Mouse (Mus musculus): ENCODE results near the gene Dtymk. TPM values are rescaled to one million over a fixed set of nuclear protein-coding genes. Genes with fewer than 3 reads are reported as not detected.

Dtymk gene
- polyA plus RNA-seq, 1 experiment from 2014 or later, result 114 TPM

- Histone ChIP-seq H3K4me1 (replicated peaks) (peaks cover 63% of the 10 kb centered on the region), H3K4me2 (peak within 1 kb of the TSS; percentile 97), H3K27ac (replicated peaks) (peak within 1 kb of the TSS; percentile 99), H3K9ac (peak within 1 kb of the TSS; percentile 85), H3K36me3 (replicated peaks) (peaks cover 39% of the 10 kb centered on the region), H3K9me3 (replicated peaks) (no peaks in the 10 kb centered on the region), H3K27me3 (no peaks in the 10 kb centered on the region), H3K4me3 (replicated peaks) (peak within 1 kb of the TSS; percentile 91)
- peak; percentile 91 for ATAC-seq (ENCODE audit: insufficient read depth)
- WGBS (ENCODE audit: insufficient replicate concordance), result under 1% methylated on average over 94 of the region's 94 CpGs
Observed at GRCm38 (mm10) chr1:93803556-93804507, 2.1 kb upstream of the Dtymk start, which contains the start of gene Ing5. Gene Ing5 (plus strand): TSS chr1:93803965.

- Histone ChIP-seq H3K9me3 (replicated peaks) (no peaks in the 10 kb centered on the region), H3K4me3 (replicated peaks) (peak overlapping the region; percentile 91), H3K4me1 (replicated peaks) (peaks cover 68% of the 10 kb centered on the region), H3K4me2 (peak overlapping the region; percentile 97), H3K27ac (replicated peaks) (peak overlapping the region; percentile 99), H3K36me3 (replicated peaks) (peaks cover 39% of the 10 kb centered on the region), H3K9ac (peak overlapping the region; percentile 59), H3K27me3 (no peaks in the 10 kb centered on the region)
- 46% methylated on average over 5 of the region's 5 CpGs for WGBS (ENCODE audit: insufficient replicate concordance)
- ATAC-seq (ENCODE audit: insufficient read depth), result no peak
Observed at GRCm38 (mm10) chr1:93802771-93803170, 1.0 kb upstream of the Dtymk start.

GRCm38 (mm10) chr1:93800670-93801503 lies 847 bp downstream of the Dtymk start:
- Histone ChIP-seq H3K36me3 (replicated peaks) (peaks cover 40% of the 10 kb centered on the region), H3K4me1 (replicated peaks) (peaks cover 66% of the 10 kb centered on the region), H3K27ac (replicated peaks) (peak overlapping the region; percentile 99), H3K4me3 (replicated peaks) (peak overlapping the region; percentile 91), H3K9me3 (replicated peaks) (no peaks in the 10 kb centered on the region), H3K9ac (peak overlapping the region; percentile 73), H3K27me3 (no peaks in the 10 kb centered on the region), H3K4me2 (peak overlapping the region; percentile 97)
- 52% methylated on average over 21 of the region's 21 CpGs for WGBS (ENCODE audit: insufficient replicate concordance)
- ATAC-seq (ENCODE audit: insufficient read depth), result no peak

- no peaks in the 10 kb centered on the region for H3K27me3 ChIP-seq
- H3K27ac ChIP-seq (replicated peaks), result no peak overlapping the region
- peaks cover 82% of the 10 kb centered on the region for H3K36me3 ChIP-seq (replicated peaks)
- no peak overlapping the region for H3K4me2 ChIP-seq
- no peak overlapping the region for H3K9ac ChIP-seq
- peaks cover 27% of the 10 kb centered on the region for H3K4me1 ChIP-seq (replicated peaks)
- H3K4me3 ChIP-seq (replicated peaks), result no peak overlapping the region
- no peak for ATAC-seq (ENCODE audit: insufficient read depth)
- WGBS (ENCODE audit: insufficient replicate concordance), result 81% methylated on average over 8 of the region's 8 CpGs
- H3K9me3 ChIP-seq (replicated peaks), result 0 out of 2 replicates have a peak, but pooled peaks cover 2% of the 10 kb centered on the region
Observed at GRCm38 (mm10) chr1:93795886-93796285, 5.8 kb downstream of the Dtymk start.

GRCm38 (mm10) chr1:93794526-93794925 lies 7.2 kb downstream of the Dtymk start:
- no peak overlapping the region for H3K4me3 ChIP-seq (replicated peaks)
- H3K27ac ChIP-seq (replicated peaks), result no peak overlapping the region
- H3K4me1 ChIP-seq (replicated peaks), result peaks cover 16% of the 10 kb centered on the region
- peaks cover 93% of the 10 kb centered on the region for H3K36me3 ChIP-seq (replicated peaks)
- 0 out of 2 replicates have a peak, but pooled peaks cover 2% of the 10 kb centered on the region for H3K9me3 ChIP-seq (replicated peaks)
- H3K4me2 ChIP-seq, result no peak overlapping the region
- no peaks in the 10 kb centered on the region for H3K27me3 ChIP-seq
- H3K9ac ChIP-seq, result no peak overlapping the region
- WGBS (ENCODE audit: insufficient replicate concordance), result 88% methylated on average over 8 of the region's 8 CpGs
- no peak for ATAC-seq (ENCODE audit: insufficient read depth)

- Histone ChIP-seq H3K36me3 (replicated peaks) (peaks cover 99% of the 10 kb centered on the region), H3K9ac (no peak overlapping the region), H3K9me3 (replicated peaks) (0 out of 2 replicates have a peak, but pooled peaks cover 2% of the 10 kb centered on the region), H3K4me3 (replicated peaks) (no peak overlapping the region), H3K4me2 (no peak overlapping the region), H3K27ac (replicated peaks) (no peak overlapping the region), H3K27me3 (no peaks in the 10 kb centered on the region), H3K4me1 (replicated peaks) (no peaks in the 10 kb centered on the region)
- WGBS (ENCODE audit: insufficient replicate concordance), result 84% methylated on average over 2 of the region's 2 CpGs
- ATAC-seq (ENCODE audit: insufficient read depth), result no peak
Observed at GRCm38 (mm10) chr1:93786912-93787311, 14.8 kb downstream of the Dtymk start.

GRCm38 (mm10) chr1:93776686-93777085 lies 25.0 kb downstream of the Dtymk start:
- Histone ChIP-seq H3K27ac (replicated peaks) (no peak overlapping the region), H3K9ac (no peak overlapping the region), H3K36me3 (replicated peaks) (peaks cover 90% of the 10 kb centered on the region), H3K27me3 (no peaks in the 10 kb centered on the region), H3K4me2 (no peak overlapping the region), H3K4me1 (replicated peaks) (no peaks in the 10 kb centered on the region), H3K4me3 (replicated peaks) (no peak overlapping the region), H3K9me3 (replicated peaks) (no peaks in the 10 kb centered on the region)
- WGBS (ENCODE audit: insufficient replicate concordance), result 86% methylated on average over 5 of the region's 5 CpGs
- no peak for ATAC-seq (ENCODE audit: insufficient read depth)

GRCm38 (mm10) chr1:93769901-93770300 lies 31.8 kb downstream of the Dtymk start:
- Histone ChIP-seq H3K27ac (replicated peaks) (no peak overlapping the region), H3K4me1 (replicated peaks) (peaks cover 12% of the 10 kb centered on the region; the same call in 1 of the 2 replicates), H3K9me3 (replicated peaks) (no peaks in the 10 kb centered on the region), H3K9ac (no peak overlapping the region), H3K36me3 (replicated peaks) (peaks cover 63% of the 10 kb centered on the region), H3K4me3 (replicated peaks) (no peak overlapping the region), H3K4me2 (no peak overlapping the region), H3K27me3 (no peaks in the 10 kb centered on the region)
- 90% methylated on average over 3 of the region's 3 CpGs for WGBS (ENCODE audit: insufficient replicate concordance)
- ATAC-seq (ENCODE audit: insufficient read depth), result no peak

GRCm38 (mm10) chr1:93767600-93767999 lies 34.1 kb downstream of the Dtymk start:
- H3K4me2 ChIP-seq, result no peak overlapping the region
- H3K9ac ChIP-seq, result no peak overlapping the region
- H3K27ac ChIP-seq (replicated peaks), result no peak overlapping the region
- peaks cover 42% of the 10 kb centered on the region for H3K36me3 ChIP-seq (replicated peaks)
- ATAC-seq (ENCODE audit: insufficient read depth), result no peak
- H3K4me1 ChIP-seq (replicated peaks), result peaks cover 30% of the 10 kb centered on the region
- WGBS (ENCODE audit: insufficient replicate concordance), result 91% methylated on average over 6 of the region's 6 CpGs
- H3K27me3 ChIP-seq, result no peaks in the 10 kb centered on the region
- H3K4me3 ChIP-seq (replicated peaks), result no peak overlapping the region
- H3K9me3 ChIP-seq (replicated peaks), result no peaks in the 10 kb centered on the region

- Histone ChIP-seq H3K9ac (no peak overlapping the region), H3K27me3 (no peaks in the 10 kb centered on the region), H3K27ac (replicated peaks) (no peak overlapping the region), H3K4me1 (replicated peaks) (peaks cover 43% of the 10 kb centered on the region), H3K4me3 (replicated peaks) (no peak overlapping the region), H3K4me2 (no peak overlapping the region), H3K9me3 (replicated peaks) (no peaks in the 10 kb centered on the region), H3K36me3 (replicated peaks) (peaks cover 30% of the 10 kb centered on the region)
- 79% methylated on average over 9 of the region's 9 CpGs for WGBS (ENCODE audit: insufficient replicate concordance)
- ATAC-seq (ENCODE audit: insufficient read depth), result no peak
Observed at GRCm38 (mm10) chr1:93764871-93765591, 36.7 kb downstream of the Dtymk start.

Measured in liver, embryonic 15.5 days (tissue).